Mouse (Mus musculus) embryonic stem cell, embryonic (primary cell): ENCODE results near the gene Gm7951.
"Not testable (repeated sequence)": the region's sequence is repeated elsewhere in the genome, so short reads cannot be mapped to it uniquely, and the experiment has no call there.

Source experiments
- CTCF ChIA-PET, 4 experiments: fragments of 300-600 bp in 2 of 4; fragments of 350-600 bp in 2 of 4; sonication (Branson Sonifier 250); formaldehyde crosslinking; loops; one replicate each; lab custom pipeline; 2022; ENCODE audit warnings: inconsistent platforms in 2 of 4; lab: Charles Lee
- POLR2A ChIA-PET, 4 experiments: fragments of 300-600 bp in 2 of 4; fragments of 350-600 bp in 2 of 4; sonication (Branson Sonifier 250); formaldehyde crosslinking; loops; one replicate each; lab custom pipeline; 2022; ENCODE audit warnings: antibody characterized with exemption in 4 of 4, inconsistent platforms in 1 of 4; lab: Charles Lee

The Gm7951 gene

DNA sequence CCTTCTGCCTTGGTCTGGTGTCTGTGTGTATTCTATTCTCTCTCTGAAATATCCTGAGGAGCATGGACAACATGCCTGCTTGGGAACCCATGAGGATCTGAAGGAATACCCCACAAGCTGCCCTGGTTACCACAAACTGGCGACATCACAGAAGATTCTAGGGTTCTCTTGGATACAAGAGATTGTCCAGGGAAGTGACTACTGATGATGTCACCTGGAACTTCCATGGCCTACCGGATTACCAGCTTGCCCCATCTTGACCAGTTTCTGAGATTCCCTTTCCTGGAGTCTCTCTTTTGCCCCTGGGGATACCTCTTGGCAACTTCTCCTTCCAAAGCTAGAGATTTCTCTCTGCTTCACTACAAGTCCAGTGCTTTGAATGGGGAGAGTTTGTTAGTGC, at the start of gene Gm7951:
Gm7951 (minus strand) TSS at position 101 of the 400 bp plus-strand sequence.
- CTCF ChIA-PET, POLR2A ChIA-PET: not testable (repeated sequence)

- CTCF ChIA-PET, POLR2A ChIA-PET: not testable (repeated sequence)
Observed at GRCm38 (mm10) chr14:42162522-42162921, 45.4 kb upstream of the Gm7951 start, which contains the start of gene Gm17027. Gm17027 (minus strand) TSS chr14:42162622.

- CTCF ChIA-PET, POLR2A ChIA-PET: not testable (repeated sequence)
Observed at GRCm38 (mm10) chr14:42134571-42134970, 17.4 kb upstream of the Gm7951 start.

GRCm38 (mm10) chr14:42133806-42134205, 16.6 kb upstream of the Gm7951 start:
- CTCF ChIA-PET, POLR2A ChIA-PET: not testable (repeated sequence)
